Mouse (Mus musculus) midbrain, embryonic 10.5 days (tissue): ENCODE data around the gene Dnajc14. TPM values are rescaled to one million over a fixed set of nuclear protein-coding genes. Genes with fewer than 3 reads are reported as not detected.

Source experiments
- DNase-seq: peaks from one replicate; pipeline ENCODE4 v3.0.0-alpha.2; 2017; ENCODE audit warnings: low spot score
- H3K27ac ChIP-seq: fragments of 300-500 bp; sonication (generic); replicated peaks from 2 replicates; pipeline ENCODE4 v1.5.1; 2016; ENCODE audit warnings: mild to moderate bottlenecking
- H3K27me3 ChIP-seq: fragments of 300-500 bp; sonication (generic); 2 replicates; pipeline ENCODE4 v1.6.1; 2016; ENCODE audit warnings: low read depth, mild to moderate bottlenecking; ENCODE audit not compliant: poor library complexity, severe bottlenecking
- H3K36me3 ChIP-seq: fragments of 300-500 bp; sonication (generic); 2 replicates; pipeline ENCODE4 v1.6.1; 2016; ENCODE audit warnings: mild to moderate bottlenecking, moderate library complexity
- H3K4me1 ChIP-seq: fragments of 300-500 bp; sonication (generic); 2 replicates; pipeline ENCODE4 v1.6.1; 2016
- H3K4me3 ChIP-seq: fragments of 300-500 bp; sonication (generic); 2 replicates; pipeline ENCODE4 v1.5.1; 2016; ENCODE audit warnings: mild to moderate bottlenecking, moderate library complexity
- H3K9me3 ChIP-seq: fragments of 300-500 bp; sonication (generic); replicated peaks from 2 replicates; pipeline ENCODE4 v1.6.1; 2016; ENCODE audit warnings: mild to moderate bottlenecking
- WGBS: fragments of 180-500 bp; shearing (Covaris S2); methylation state at CpG from one replicate; pipeline ENCODE4 v1.1.7; 2016; 5-methylcytosine and 5-hydroxymethylcytosine counted together
- polyA plus RNA-seq: library from polyadenylated mRNA; unstranded; fragments of >200 nt; fragmentation: Nextera tagmentation; extraction: Ambion mirVana; gene quantifications from 2 replicates; pipeline ENCODE4 v1.2.1, GENCODE M21; 2016

Dnajc14 gene
- polyA plus RNA-seq, 1 experiment from 2014 or later, result 50.7 TPM

- Histone ChIP-seq H3K4me1 (peaks cover 23% of the 10 kb centered on the region), H3K27me3 (no peaks in the 10 kb centered on the region), H3K9me3 (no peaks in the 10 kb centered on the region), H3K4me3 (no peak overlapping the region), H3K36me3 (peaks cover 57% of the 10 kb centered on the region), H3K27ac (no peak overlapping the region)
- DNase-seq, result no peak
- 97% methylated on average over 9 of the region's 9 CpGs for WGBS
Measured at GRCm38 (mm10) chr10:128823821-128824220, 20.0 kb downstream of the Dnajc14 start.

GRCm38 (mm10) chr10:128837400-128837799, 33.5 kb downstream of the Dnajc14 start:
- H3K4me3 ChIP-seq, result no peak overlapping the region
- no peak for DNase-seq
- H3K36me3 ChIP-seq, result peaks cover 100% of the 10 kb centered on the region
- H3K9me3 ChIP-seq, result no peaks in the 10 kb centered on the region
- H3K4me1 ChIP-seq, result no peaks in the 10 kb centered on the region
- H3K27me3 ChIP-seq, result no peaks in the 10 kb centered on the region
- H3K27ac ChIP-seq, result no peak overlapping the region

- no peak for DNase-seq
- no peaks in the 10 kb centered on the region for H3K9me3 ChIP-seq
- H3K27me3 ChIP-seq, result no peaks in the 10 kb centered on the region
- H3K36me3 ChIP-seq, result peaks cover 96% of the 10 kb centered on the region
- H3K4me1 ChIP-seq, result no peaks in the 10 kb centered on the region
- no peak overlapping the region for H3K4me3 ChIP-seq
- H3K27ac ChIP-seq, result no peak overlapping the region
Measured at GRCm38 (mm10) chr10:128839434-128839833, 35.6 kb downstream of the Dnajc14 start.

GRCm38 (mm10) chr10:128840612-128841011, 36.8 kb downstream of the Dnajc14 start:
- Histone ChIP-seq H3K36me3 (peaks cover 92% of the 10 kb centered on the region), H3K4me3 (no peak overlapping the region), H3K9me3 (no peaks in the 10 kb centered on the region), H3K27me3 (no peaks in the 10 kb centered on the region), H3K4me1 (no peaks in the 10 kb centered on the region), H3K27ac (no peak overlapping the region)
- no peak for DNase-seq

- WGBS, result 96% methylated on average over 5 of the region's 5 CpGs
- Histone ChIP-seq H3K4me1 (no peaks in the 10 kb centered on the region), H3K4me3 (no peak overlapping the region), H3K9me3 (no peaks in the 10 kb centered on the region), H3K27me3 (no peaks in the 10 kb centered on the region), H3K27ac (no peak overlapping the region), H3K36me3 (peaks cover 88% of the 10 kb centered on the region)
- DNase-seq, result no peak
Measured at GRCm38 (mm10) chr10:128843260-128843659, 39.4 kb downstream of the Dnajc14 start.

GRCm38 (mm10) chr10:128845516-128845915, 41.7 kb downstream of the Dnajc14 start:
- Histone ChIP-seq H3K27me3 (no peaks in the 10 kb centered on the region), H3K36me3 (peaks cover 88% of the 10 kb centered on the region), H3K9me3 (no peaks in the 10 kb centered on the region), H3K4me1 (no peaks in the 10 kb centered on the region), H3K4me3 (no peak overlapping the region), H3K27ac (no peak overlapping the region)
- 75% methylated on average over 2 of the region's 2 CpGs for WGBS
- DNase-seq, result no peak

GRCm38 (mm10) chr10:128846664-128847063, 42.8 kb downstream of the Dnajc14 start:
- Histone ChIP-seq H3K4me3 (no peak overlapping the region), H3K27me3 (no peaks in the 10 kb centered on the region), H3K4me1 (no peaks in the 10 kb centered on the region), H3K36me3 (peaks cover 87% of the 10 kb centered on the region), H3K27ac (no peak overlapping the region), H3K9me3 (no peaks in the 10 kb centered on the region)
- no peak for DNase-seq
- 98% methylated on average over 4 of the region's 4 CpGs for WGBS

GRCm38 (mm10) chr10:128848426-128848825, 44.6 kb downstream of the Dnajc14 start:
- WGBS, result 83% methylated on average over 2 of the region's 2 CpGs

GRCm38 (mm10) chr10:128850339-128850738, 46.5 kb downstream of the Dnajc14 start:
- H3K36me3 ChIP-seq, result peaks cover 80% of the 10 kb centered on the region
- WGBS, result 79% methylated on average over 3 of the region's 3 CpGs

More at GRCm38 (mm10) chr10:128848426-128848825, 44.6 kb downstream of the Dnajc14 start:
- Histone ChIP-seq H3K36me3 (peaks cover 86% of the 10 kb centered on the region), H3K27ac (no peak overlapping the region), H3K4me1 (no peaks in the 10 kb centered on the region), H3K4me3 (no peak overlapping the region), H3K9me3 (no peaks in the 10 kb centered on the region), H3K27me3 (no peaks in the 10 kb centered on the region)
- no peak for DNase-seq

GRCm38 (mm10) chr10:128861176-128861575, 57.3 kb downstream of the Dnajc14 start:
- H3K27ac ChIP-seq, result no peak overlapping the region
- peaks cover 79% of the 10 kb centered on the region for H3K36me3 ChIP-seq
- H3K4me3 ChIP-seq, result no peak overlapping the region
- DNase-seq, result no peak
- no peaks in the 10 kb centered on the region for H3K4me1 ChIP-seq
- no peaks in the 10 kb centered on the region for H3K27me3 ChIP-seq
- no peaks in the 10 kb centered on the region for H3K9me3 ChIP-seq

More at GRCm38 (mm10) chr10:128850339-128850738, 46.5 kb downstream of the Dnajc14 start:
- H3K27me3 ChIP-seq, result no peaks in the 10 kb centered on the region
- no peak for DNase-seq
- no peak overlapping the region for H3K4me3 ChIP-seq
- no peaks in the 10 kb centered on the region for H3K9me3 ChIP-seq
- no peaks in the 10 kb centered on the region for H3K4me1 ChIP-seq
- no peak overlapping the region for H3K27ac ChIP-seq

GRCm38 (mm10) chr10:128866042-128866441, 62.2 kb downstream of the Dnajc14 start:
- Histone ChIP-seq H3K27me3 (no peaks in the 10 kb centered on the region), H3K9me3 (no peaks in the 10 kb centered on the region), H3K4me1 (no peaks in the 10 kb centered on the region), H3K4me3 (no peak overlapping the region), H3K27ac (no peak overlapping the region), H3K36me3 (peaks cover 80% of the 10 kb centered on the region)
- WGBS, result 85% methylated on average over 3 of the region's 3 CpGs
- no peak for DNase-seq

GRCm38 (mm10) chr10:128866518-128866917, 62.7 kb downstream of the Dnajc14 start:
- Histone ChIP-seq H3K4me1 (no peaks in the 10 kb centered on the region), H3K27me3 (no peaks in the 10 kb centered on the region), H3K9me3 (no peaks in the 10 kb centered on the region), H3K36me3 (peaks cover 80% of the 10 kb centered on the region), H3K27ac (no peak overlapping the region), H3K4me3 (no peak overlapping the region)
- no peak for DNase-seq
- WGBS, result 81% methylated on average over 1 of the region's 1 CpGs
